Mouse (Mus musculus) cortical plate, adult 2 months (tissue): Measurements from ENCODE around the gene Lim2.

Source experiments
- CTCF ChIP-seq: fragments of 200-500 bp; IDR thresholded peaks from 2 replicates; pipeline ENCODE4 v1.5.1; 2011; ENCODE audit warnings: mild to moderate bottlenecking, control low read depth, low read length; ENCODE audit not compliant: insufficient read depth; ENCODE audit errors: extremely low read depth
- POLR2A ChIP-seq: fragments of 200-500 bp; IDR thresholded peaks from 2 replicates; pipeline ENCODE4 v1.6.1; 2011; ENCODE audit warnings: mild to moderate bottlenecking, low read length, control low read depth; ENCODE audit not compliant: insufficient read depth; ENCODE audit errors: extremely low read depth

- TF ChIP-seq CTCF: no peak
- TF ChIP-seq POLR2A: no peak
Measured at GRCm38 (mm10) chr7:43409084-43409483, 18.4 kb upstream of the Lim2 start.
